Mouse (Mus musculus) ES-Bruce4 (cell line): ENCODE results near the gene Gan. TPM values are rescaled to one million over a fixed set of nuclear protein-coding genes. Genes with fewer than 3 reads are reported as not detected.
A peak's percentile ranks its signal among the peaks of the same experiment; 100 is the strongest.

Experiments used
- H3K27ac ChIP-seq: 2 replicates; pipeline ENCODE4 v1.5.1; 2012; ENCODE audit warnings: low read length, inconsistent platforms; ENCODE audit not compliant: insufficient read depth
- H3K27me3 ChIP-seq: 2 replicates; pipeline ENCODE4 v1.6.1; 2012; ENCODE audit warnings: mild to moderate bottlenecking, low read length, inconsistent platforms; ENCODE audit not compliant: control insufficient read depth, poor library complexity, insufficient read depth, severe bottlenecking
- H3K36me3 ChIP-seq: 2 replicates; pipeline ENCODE4 v1.6.1; 2012; ENCODE audit warnings: inconsistent platforms, mild to moderate bottlenecking, low read length, moderate library complexity; ENCODE audit not compliant: control insufficient read depth, poor library complexity, insufficient read depth, severe bottlenecking
- H3K4me1 ChIP-seq: one replicate; pipeline ENCODE4 v1.8.1; 2011; ENCODE audit warnings: low read length; ENCODE audit not compliant: control insufficient read depth, insufficient read depth
- H3K4me3 ChIP-seq: 2 replicates; pipeline ENCODE4 v1.5.1; 2011; ENCODE audit warnings: low read depth, mild to moderate bottlenecking, low read length
- H3K9ac ChIP-seq: 2 replicates; pipeline ENCODE4 v1.6.1; 2012; ENCODE audit warnings: low read depth, mild to moderate bottlenecking, inconsistent platforms; ENCODE audit not compliant: poor library complexity, severe bottlenecking
- H3K9me3 ChIP-seq: replicated peaks from 2 replicates; pipeline ENCODE4 v1.6.1; 2012; ENCODE audit warnings: mild to moderate bottlenecking, low read length, inconsistent platforms; ENCODE audit not compliant: control insufficient read depth, poor library complexity, insufficient read depth, severe bottlenecking
- CTCF ChIP-seq: IDR thresholded peaks from one replicate; pipeline ENCODE4 v1.8.1; 2011; ENCODE audit warnings: low read depth, low read length
- EP300 ChIP-seq: IDR thresholded peaks from 2 replicates; pipeline ENCODE4 v1.6.1; 2011; ENCODE audit warnings: low read depth, low read length; ENCODE audit not compliant: insufficient read depth
- POLR2A ChIP-seq: IDR thresholded peaks from one replicate; pipeline ENCODE4 v1.8.1; 2011; ENCODE audit warnings: low read length; ENCODE audit not compliant: insufficient read depth
- polyA plus RNA-seq: library from polyadenylated mRNA; stranded (reverse); fragments of >200 nt; gene quantifications from 2 replicates; pipeline ENCODE4 v1.2.4, GENCODE M21; 2011; ENCODE audit warnings: low read depth; ENCODE audit not compliant: missing spikeins, insufficient read depth, insufficient read length

Gan gene
- polyA plus RNA-seq, 1 experiment, result 11.7 TPM

GRCm38 (mm10) chr8:117206636-117207035, 48.7 kb downstream of the Gan start:
- Histone ChIP-seq H3K9ac (no peak overlapping the region), H3K4me1 (no peaks in the 10 kb centered on the region), H3K36me3 (no peaks in the 10 kb centered on the region), H3K4me3 (no peak overlapping the region), H3K27ac (no peak overlapping the region), H3K9me3 (no peaks in the 10 kb centered on the region), H3K27me3 (no peaks in the 10 kb centered on the region)
- TF ChIP-seq POLR2A (no peak), EP300 (no peak), CTCF (no peak)

GRCm38 (mm10) chr8:117209150-117209549, 51.2 kb downstream of the Gan start:
- H3K4me3 ChIP-seq, result no peak overlapping the region
- H3K36me3 ChIP-seq, result no peaks in the 10 kb centered on the region
- no peak overlapping the region for H3K27ac ChIP-seq

GRCm38 (mm10) chr8:117212100-117212499, 54.2 kb downstream of the Gan start:
- Histone ChIP-seq H3K9ac (no peak overlapping the region), H3K27me3 (no peaks in the 10 kb centered on the region), H3K27ac (no peak overlapping the region), H3K9me3 (no peaks in the 10 kb centered on the region), H3K36me3 (no peaks in the 10 kb centered on the region), H3K4me3 (no peak overlapping the region), H3K4me1 (no peaks in the 10 kb centered on the region)
- TF ChIP-seq POLR2A (no peak), EP300 (no peak), CTCF (no peak)

More at GRCm38 (mm10) chr8:117209150-117209549, 51.2 kb downstream of the Gan start:
- H3K9me3 ChIP-seq, result no peaks in the 10 kb centered on the region
- H3K27me3 ChIP-seq, result no peaks in the 10 kb centered on the region
- H3K9ac ChIP-seq, result no peak overlapping the region
- no peaks in the 10 kb centered on the region for H3K4me1 ChIP-seq
- TF ChIP-seq POLR2A, result no peak
- TF ChIP-seq CTCF, result no peak

- TF ChIP-seq CTCF (no peak), EP300 (no peak), POLR2A (no peak)
- no peaks in the 10 kb centered on the region for H3K9me3 ChIP-seq
- H3K4me1 ChIP-seq, result peaks cover 2% of the 10 kb centered on the region
- H3K9ac ChIP-seq, result no peak overlapping the region
- H3K4me3 ChIP-seq, result no peak overlapping the region
- no peaks in the 10 kb centered on the region for H3K27me3 ChIP-seq
- no peaks in the 10 kb centered on the region for H3K36me3 ChIP-seq
- H3K27ac ChIP-seq, result no peak overlapping the region
These were observed 59.8 kb downstream of the Gan start for GRCm38 (mm10) chr8:117217724-117218123.

- Histone ChIP-seq H3K27me3 (no peaks in the 10 kb centered on the region), H3K4me3 (no peak overlapping the region), H3K4me1 (peaks cover 2% of the 10 kb centered on the region), H3K36me3 (no peaks in the 10 kb centered on the region), H3K9ac (no peak overlapping the region), H3K9me3 (no peaks in the 10 kb centered on the region), H3K27ac (no peak overlapping the region)
- no peak for TF ChIP-seq EP300
- no peak for TF ChIP-seq CTCF
- TF ChIP-seq POLR2A, result no peak
These were observed 64.5 kb downstream of the Gan start for GRCm38 (mm10) chr8:117222396-117222795.

GRCm38 (mm10) chr8:117224630-117225029, 66.7 kb downstream of the Gan start:
- no peak overlapping the region for H3K4me3 ChIP-seq
- no peaks in the 10 kb centered on the region for H3K27me3 ChIP-seq
- no peak for TF ChIP-seq POLR2A
- peak; percentile 95 for TF ChIP-seq CTCF
- 0 out of 2 replicates have a peak, but pooled peaks have one; percentile 10 for TF ChIP-seq EP300
- H3K4me1 ChIP-seq, result peaks cover 2% of the 10 kb centered on the region
- no peaks in the 10 kb centered on the region for H3K9me3 ChIP-seq
- H3K9ac ChIP-seq, result no peak overlapping the region
- H3K27ac ChIP-seq, result no peak overlapping the region
- no peaks in the 10 kb centered on the region for H3K36me3 ChIP-seq

GRCm38 (mm10) chr8:117226306-117226705, 68.4 kb downstream of the Gan start:
- Histone ChIP-seq H3K9ac (no peak overlapping the region), H3K27me3 (no peaks in the 10 kb centered on the region), H3K27ac (no peak overlapping the region), H3K4me3 (no peak overlapping the region), H3K36me3 (no peaks in the 10 kb centered on the region), H3K9me3 (no peaks in the 10 kb centered on the region), H3K4me1 (no peaks in the 10 kb centered on the region)
- TF ChIP-seq EP300 (no peak), POLR2A (no peak), CTCF (no peak)
